Mouse (Mus musculus) kidney, adult 2 months (tissue): Measurements from ENCODE around the gene Pcsk5. TPM values are rescaled to one million over a fixed set of nuclear protein-coding genes. Genes with fewer than 3 reads are reported as not detected.
A peak's percentile ranks its signal among the peaks of the same experiment; 100 is the strongest.

Source experiments
- DNase-seq: peaks from one replicate; pipeline ENCODE4 v3.0.0; 2021
- H3K27ac ChIP-seq: fragments of 200-500 bp; 2 replicates; pipeline ENCODE4 v1.5.1; 2012; ENCODE audit warnings: low read depth, low read length, control low read depth, inconsistent platforms; ENCODE audit not compliant: insufficient read depth
- H3K27me3 ChIP-seq: fragments of 200-500 bp; replicated peaks from 2 replicates; pipeline ENCODE4 v1.6.1; 2012; ENCODE audit warnings: mild to moderate bottlenecking, moderate library complexity, low read length, inconsistent platforms; ENCODE audit not compliant: control insufficient read depth, insufficient read depth
- H3K36me3 ChIP-seq: fragments of 200-500 bp; 2 replicates; pipeline ENCODE4 v1.6.1; 2012; ENCODE audit warnings: mild to moderate bottlenecking, moderate library complexity, low read length, inconsistent platforms; ENCODE audit not compliant: control insufficient read depth, insufficient read depth
- H3K4me1 ChIP-seq: fragments of 200-500 bp; 2 replicates; pipeline ENCODE4 v1.6.1; 2011; ENCODE audit warnings: low read length; ENCODE audit not compliant: control insufficient read depth, insufficient read depth
- H3K4me3 ChIP-seq: fragments of 200-500 bp; 2 replicates; pipeline ENCODE4 v1.5.1; 2011; ENCODE audit warnings: mild to moderate bottlenecking, low read depth, low read length, control low read depth; ENCODE audit not compliant: insufficient read depth
- CTCF ChIP-seq: fragments of 200-500 bp; conservative IDR thresholded peaks from 2 replicates; pipeline ENCODE4 v1.5.1; 2011; ENCODE audit warnings: low read depth, mild to moderate bottlenecking, control low read depth, low read length, moderate library complexity, mixed read lengths; ENCODE audit not compliant: insufficient read depth, insufficient read length
- POLR2A ChIP-seq: fragments of 200-500 bp; IDR thresholded peaks from one replicate; pipeline ENCODE4 v1.6.1; 2011; ENCODE audit warnings: low read depth, low read length, control low read depth
- WGBS: fragments of 180-500 bp; shearing (Covaris S2); methylation state at CpG from one replicate; pipeline ENCODE4 v1.1.7; 2018; 5-methylcytosine and 5-hydroxymethylcytosine counted together
- polyA plus RNA-seq: library from polyadenylated mRNA; depleted of rRNA; stranded (reverse); fragments of >200 nt; gene quantifications from 2 replicates; pipeline ENCODE4 v1.2.3, GENCODE M21; 2012

Pcsk5 gene
- polyA plus RNA-seq, 1 experiment: 9.4 TPM

DNA sequence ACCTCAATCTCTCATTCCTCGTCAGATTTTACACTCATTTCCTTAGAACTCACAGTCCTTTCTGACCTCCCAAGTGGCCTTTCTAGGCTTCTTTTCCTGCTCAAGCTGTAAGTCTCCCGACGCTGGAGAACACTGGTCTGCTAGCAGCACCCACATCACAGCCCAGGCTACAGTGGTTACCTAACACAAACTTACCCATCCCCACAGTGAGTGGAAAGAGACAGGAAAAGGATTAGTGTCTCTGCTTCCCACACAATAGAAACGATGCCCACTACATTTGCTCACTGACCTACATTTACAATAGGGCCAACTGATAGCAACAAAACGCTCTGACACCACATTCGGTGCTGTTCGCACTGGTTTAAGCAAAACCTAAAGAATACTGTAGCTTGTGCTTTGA lies 24.8 kb downstream of the Pcsk5 start:
- Histone ChIP-seq H3K27ac (no peak overlapping the region), H3K4me3 (no peak overlapping the region), H3K27me3 (no peaks in the 10 kb centered on the region), H3K36me3 (no peaks in the 10 kb centered on the region), H3K4me1 (no peaks in the 10 kb centered on the region)
- no peak for DNase-seq
- TF ChIP-seq POLR2A: no peak
- TF ChIP-seq CTCF: no peak
- WGBS: 65% methylated on average over 7 of the region's 7 CpGs

DNA sequence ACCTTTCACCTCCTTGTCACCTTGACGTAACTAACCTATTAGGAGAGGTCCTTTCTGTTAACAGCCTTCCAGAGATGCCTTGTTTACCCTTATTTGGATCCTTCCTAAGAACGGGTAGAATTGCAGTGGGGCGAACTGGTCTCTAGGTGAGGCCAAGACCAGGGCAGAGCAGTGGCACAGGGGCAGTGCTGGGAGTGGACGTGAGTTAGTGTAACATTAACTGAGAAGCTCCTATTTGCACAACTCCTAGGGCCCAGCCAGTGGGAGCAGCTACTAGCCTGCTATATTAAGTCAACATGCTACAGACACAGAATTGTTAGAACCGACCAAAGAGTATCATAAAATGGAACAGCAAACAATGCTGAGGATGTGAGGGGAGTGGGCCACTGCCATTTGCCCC lies 30.8 kb downstream of the Pcsk5 start:
- WGBS: 59% methylated on average over 5 of the region's 5 CpGs
- no peak overlapping the region for H3K27ac ChIP-seq
- H3K27me3 ChIP-seq: no peaks in the 10 kb centered on the region
- H3K4me3 ChIP-seq: no peak overlapping the region
- no peaks in the 10 kb centered on the region for H3K4me1 ChIP-seq
- no peaks in the 10 kb centered on the region for H3K36me3 ChIP-seq
- no peak for DNase-seq
- TF ChIP-seq POLR2A: no peak
- no peak; the same call in 1 of the 2 replicates for TF ChIP-seq CTCF

DNA sequence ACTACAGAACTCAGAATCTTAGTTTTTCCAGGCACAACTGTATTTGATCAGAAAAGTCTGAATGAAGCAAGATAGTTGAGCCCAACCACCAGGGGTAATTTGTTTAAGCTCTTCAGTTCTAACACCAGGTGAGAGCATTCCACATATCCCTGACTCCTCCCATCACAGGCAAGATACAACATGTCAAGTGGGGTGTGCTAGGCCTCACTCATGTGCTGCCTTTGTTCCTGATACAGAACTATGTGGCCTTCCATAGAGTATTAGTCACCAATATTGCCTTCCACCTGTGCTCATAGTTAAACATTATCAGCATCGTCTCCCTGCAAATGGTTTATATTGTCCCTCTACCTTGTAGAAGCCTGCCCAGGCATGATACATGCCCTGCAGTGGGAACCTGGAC lies 36.6 kb downstream of the Pcsk5 start:
- no peak overlapping the region for H3K27ac ChIP-seq
- H3K36me3 ChIP-seq: no peaks in the 10 kb centered on the region
- no peak for TF ChIP-seq CTCF
- no peak for TF ChIP-seq POLR2A
- H3K4me3 ChIP-seq: no peak overlapping the region
- WGBS: 59% methylated on average over 1 of the region's 1 CpGs
- H3K27me3 ChIP-seq: no peaks in the 10 kb centered on the region
- H3K4me1 ChIP-seq: no peaks in the 10 kb centered on the region; the same call in 1 of the 2 replicates
- no peak for DNase-seq

DNA sequence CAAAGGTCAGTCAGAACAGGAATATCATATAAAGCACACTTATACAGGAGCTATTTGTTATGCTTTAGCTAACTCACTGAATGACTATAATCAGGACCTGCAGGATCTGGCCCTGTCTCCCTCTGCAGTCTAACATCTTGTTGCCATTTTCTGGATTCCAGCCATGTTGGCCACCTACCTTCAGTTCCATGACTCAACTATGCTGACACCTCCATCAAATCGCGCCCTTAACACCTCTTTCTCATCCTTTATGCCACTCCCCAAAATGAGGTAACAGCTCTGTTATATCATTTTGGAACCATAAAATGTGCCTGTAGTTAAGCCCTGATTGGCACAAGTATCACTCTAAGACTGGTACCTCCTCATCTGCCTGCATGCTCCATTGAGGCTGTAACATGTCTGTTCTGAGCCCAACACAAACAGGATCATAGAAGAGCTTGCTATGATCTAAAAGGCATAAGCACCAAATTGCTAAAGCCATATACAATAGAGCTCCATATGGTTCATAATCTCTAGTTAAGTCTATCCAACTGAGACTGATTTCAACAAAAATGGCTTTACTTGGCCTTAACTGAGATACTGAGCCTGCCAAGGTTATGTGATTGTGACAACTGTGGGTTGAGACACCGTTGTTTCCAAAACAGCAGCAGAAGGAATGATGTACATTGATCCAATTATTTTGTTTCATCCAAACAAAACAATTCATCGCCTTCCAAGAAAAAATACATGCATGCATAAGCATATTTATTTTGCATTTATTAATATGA lies 37.8 kb downstream of the Pcsk5 start:
- WGBS: 90% methylated on average over 4 of the region's 4 CpGs
- no peak overlapping the region for H3K27ac ChIP-seq
- no peak for DNase-seq
- no peak overlapping the region for H3K4me3 ChIP-seq
- no peaks in the 10 kb centered on the region for H3K36me3 ChIP-seq
- no peaks in the 10 kb centered on the region; the same call in 1 of the 2 replicates for H3K4me1 ChIP-seq
- TF ChIP-seq CTCF: no peak
- TF ChIP-seq POLR2A: no peak
- H3K27me3 ChIP-seq: no peaks in the 10 kb centered on the region

DNA sequence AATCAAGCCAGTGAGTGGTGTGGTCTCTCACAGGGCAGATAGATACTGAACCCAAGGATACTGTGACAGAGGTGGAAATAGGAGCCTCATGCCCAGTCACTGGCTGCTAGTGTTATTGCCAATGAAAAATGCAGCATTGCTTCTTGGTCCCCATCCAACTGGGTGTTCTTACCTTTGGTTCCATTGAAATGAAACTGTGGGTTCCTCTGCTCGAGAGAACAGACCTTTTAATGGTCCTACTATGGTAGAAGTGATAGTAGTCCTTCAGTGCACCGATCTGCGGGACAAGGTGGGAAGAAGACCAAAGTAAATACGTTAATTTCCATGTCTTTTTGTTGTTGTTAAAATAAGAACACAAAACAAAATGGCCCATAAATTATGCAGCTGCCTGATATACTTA lies 44.0 kb downstream of the Pcsk5 start:
- DNase-seq: no peak
- Histone ChIP-seq H3K27ac (no peak overlapping the region), H3K27me3 (no peaks in the 10 kb centered on the region), H3K36me3 (no peaks in the 10 kb centered on the region), H3K4me1 (peaks cover 5% of the 10 kb centered on the region), H3K4me3 (no peak overlapping the region)
- 80% methylated on average over 4 of the region's 4 CpGs for WGBS
- TF ChIP-seq CTCF (no peak), POLR2A (no peak)

DNA sequence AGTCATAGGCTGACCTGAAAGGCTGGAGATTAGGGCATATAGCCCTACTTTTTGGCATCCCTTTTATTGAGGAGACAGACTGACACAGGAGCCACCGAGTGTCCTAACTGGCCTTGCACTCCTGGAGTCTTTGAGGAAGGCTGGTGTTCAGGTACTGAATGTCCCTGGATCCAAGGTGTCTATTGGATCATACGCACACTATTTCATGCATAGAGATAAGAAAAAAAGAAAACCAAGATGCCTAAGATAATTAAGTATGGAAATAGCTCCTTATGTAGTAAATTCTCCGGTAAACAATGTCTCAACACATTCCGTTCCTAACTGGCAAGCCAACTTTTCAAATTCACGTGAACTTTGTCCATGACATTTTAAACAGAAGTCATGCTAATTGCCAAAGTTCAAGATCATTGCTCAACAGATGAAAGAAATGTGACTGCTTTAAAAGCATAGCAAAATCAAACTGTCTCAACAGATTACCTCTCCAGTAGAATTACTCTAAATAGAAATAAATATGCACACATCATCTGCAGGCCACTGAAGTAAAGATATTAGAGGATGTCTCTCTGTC lies 45.9 kb downstream of the Pcsk5 start:
- DNase-seq: peak; percentile 82
- peak overlapping the region; percentile 73 for H3K27ac ChIP-seq
- WGBS: 54% methylated on average over 5 of the region's 5 CpGs

DNA sequence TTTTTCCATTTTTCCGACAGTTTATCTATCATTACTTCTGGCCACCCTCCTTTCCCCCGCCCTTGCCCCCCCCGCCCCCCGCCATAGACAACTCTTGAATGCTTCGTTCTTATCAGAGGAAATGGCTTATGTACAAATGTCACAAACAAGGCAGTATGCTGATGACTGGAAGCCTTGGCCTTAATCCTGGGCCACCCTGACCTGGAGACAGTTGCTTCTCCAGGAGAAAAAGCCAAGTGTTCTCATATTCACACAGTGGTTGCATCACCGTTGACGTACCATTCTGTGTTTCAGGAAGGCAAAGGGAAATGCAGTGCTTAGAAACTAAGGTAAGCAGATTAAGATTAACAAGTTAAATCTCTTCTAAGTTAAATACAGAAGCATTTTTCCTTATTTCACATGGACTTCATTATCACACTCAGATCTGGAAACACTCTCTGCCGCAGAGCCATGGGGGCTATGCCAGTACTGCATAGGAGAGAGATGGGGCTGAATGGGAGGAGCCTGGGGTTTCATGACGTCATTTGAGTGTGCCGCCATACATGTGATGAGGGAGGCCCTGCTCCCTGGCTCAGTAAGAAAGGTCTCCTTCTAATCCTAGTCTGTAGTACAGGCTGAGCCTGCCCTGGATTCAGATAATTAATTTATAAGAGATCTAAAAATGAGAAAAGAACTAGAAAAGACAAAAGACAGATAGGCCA lies 48.7 kb downstream of the Pcsk5 start:
- 77% methylated on average over 10 of the region's 10 CpGs for WGBS
- Histone ChIP-seq H3K36me3 (no peaks in the 10 kb centered on the region), H3K4me3 (no peak overlapping the region), H3K4me1 (peaks cover 9% of the 10 kb centered on the region), H3K27me3 (no peaks in the 10 kb centered on the region), H3K27ac (no peak overlapping the region)
- peak; percentile 28 for DNase-seq
- TF ChIP-seq POLR2A (no peak), CTCF (no peak)

More for the DNA sequence above, 45.9 kb downstream of the Pcsk5 start:
- H3K4me1 ChIP-seq: peaks cover 9% of the 10 kb centered on the region
- no peaks in the 10 kb centered on the region for H3K36me3 ChIP-seq
- no peak overlapping the region for H3K4me3 ChIP-seq
- no peak for TF ChIP-seq CTCF
- no peak for TF ChIP-seq POLR2A
- no peaks in the 10 kb centered on the region for H3K27me3 ChIP-seq
